Mouse (Mus musculus) brain, embryonic 14.5 days (tissue): ENCODE measurements at regions not wholly inside any gene's neighbourhood (a gene's known extent, or its start where the extent isn't known, plus 50 kb on each side); places are given as distances from the start of the nearest gene placed in this dataset.

Source experiments
- CTCF ChIP-seq: fragments of 200-500 bp; IDR thresholded peaks from 2 replicates; pipeline ENCODE4 v1.5.1; 2012; ENCODE audit warnings: inconsistent platforms, mild to moderate bottlenecking, moderate library complexity, borderline replicate concordance; ENCODE audit not compliant: insufficient read depth, insufficient read length; ENCODE audit errors: extremely low read depth
- POLR2A ChIP-seq: fragments of 200-500 bp; IDR thresholded peaks from 2 replicates; pipeline ENCODE4 v1.6.1; 2012; ENCODE audit warnings: mild to moderate bottlenecking, inconsistent platforms, borderline replicate concordance; ENCODE audit not compliant: poor library complexity, insufficient read depth, insufficient read length, severe bottlenecking; ENCODE audit errors: extremely low read depth

GRCm38 (mm10) chr3:128954886-128955285 lies 244.8 kb upstream of the Pitx2 start:
- TF ChIP-seq CTCF = no peak
- TF ChIP-seq POLR2A = no peak
